Comparison of ENCODE assay signal across 9 mouse cellular contexts in the genomic region with DNA sequence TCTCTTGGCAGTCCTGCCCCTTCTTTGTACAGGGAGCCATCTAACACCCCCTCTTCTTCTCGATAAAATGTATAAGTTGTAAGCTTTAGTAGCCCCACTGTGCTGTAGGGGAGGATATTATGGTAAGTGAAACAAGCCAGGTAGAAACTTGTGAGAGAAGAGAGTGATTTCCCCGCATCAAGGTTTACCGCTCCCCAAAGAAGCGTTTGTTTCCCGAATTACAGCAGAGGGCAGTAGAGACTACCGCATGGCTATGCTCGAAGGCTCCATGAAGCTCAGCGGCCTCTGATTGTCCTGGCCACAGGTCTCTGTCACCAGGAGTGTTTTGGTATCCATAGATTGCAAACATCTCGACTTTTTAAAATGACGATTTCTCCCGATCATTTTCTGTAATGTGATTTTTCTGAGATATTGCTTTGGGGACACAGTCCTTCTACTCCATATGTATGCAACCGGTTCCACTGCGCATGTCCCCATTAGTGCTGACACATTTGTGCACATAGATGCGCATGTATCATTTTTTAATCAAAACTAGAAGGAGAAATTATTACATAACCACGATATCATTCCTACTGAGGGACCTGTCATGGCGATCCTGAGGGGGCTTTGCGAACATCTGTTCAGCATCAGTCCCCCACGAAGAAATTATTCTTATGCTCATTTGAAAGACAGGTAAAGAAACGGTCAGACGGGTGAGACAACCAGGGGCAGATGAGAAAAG. TPM values are rescaled to one million over a fixed set of nuclear protein-coding genes. Genes with fewer than 3 reads are reported as not detected.
A peak's percentile ranks its signal among the peaks of the same experiment; 100 is the strongest.
DNase-seq lines count a peak whose midpoint lies in the region; ATAC-seq lines count a peak whose summit lies in the region.
"Had no signal": no experiment of that assay in that cellular context is flagged by ENCODE, and none has a peak within 500 bp of the region (broad histone marks: within the 10 kb centered on the region; RNA-seq: fewer than 3 reads in every experiment).

No protein-coding gene starts in this region.

- no peak overlapping the region for H3K4me2 ChIP-seq in intestine, embryonic 14.5 days (ENCODE audit: low read length)
- no peak overlapping the region for H3K4me2 ChIP-seq in intestine, embryonic 15.5 days (replicated peaks)
- H3K4me2 ChIP-seq in neural tube, embryonic 13.5 days, result no peak overlapping the region

- intact Hi-C loops in heart, postnatal 10 days (cut with DNase I), result loop anchor here (1.0 to 2.0 kb wide), 4 partner anchors 119 to 544 kb away; no protein-coding TSS in a partner anchor

- H3K27ac ChIP-seq in intestine, embryonic 14.5 days (ENCODE audit: low read depth), result no peak overlapping the region
- H3K27ac ChIP-seq in intestine, embryonic 15.5 days, result no peak overlapping the region
- H3K27ac ChIP-seq in limb, embryonic 10.5 days, result no peak overlapping the region
- H3K27ac ChIP-seq in neural tube, embryonic 13.5 days (replicated peaks), result no peak overlapping the region

- peaks cover 6% of the 10 kb centered on the region; the same call in 1 of the 2 replicates for H3K4me1 ChIP-seq in intestine, embryonic 14.5 days (replicated peaks; ENCODE audit: control insufficient read depth, insufficient read depth, low read length)
- no peaks in the 10 kb centered on the region for H3K4me1 ChIP-seq in intestine, embryonic 15.5 days (replicated peaks)
- H3K4me1 ChIP-seq in limb, embryonic 10.5 days, result peaks cover 15% of the 10 kb centered on the region
- peaks cover 23% of the 10 kb centered on the region for H3K4me1 ChIP-seq in neural tube, embryonic 13.5 days (replicated peaks)

- ATAC-seq in intestine, embryonic 14.5 days (replicated peaks; ENCODE audit: low FRiP score, low TSS enrichment, low read depth), result no peak; the same call in 1 of the 2 replicates
- ATAC-seq in intestine, embryonic 15.5 days, result no peak
- peak; percentile 68 for ATAC-seq in neural tube, embryonic 13.5 days (ENCODE audit: low read depth)

- 34% methylated on average over 20 of the region's 20 CpGs for WGBS in intestine, embryonic 14.5 days
- 31% methylated on average over 20 of the region's 20 CpGs for WGBS in intestine, embryonic 15.5 days
- WGBS in limb, embryonic 10.5 days, result 32% methylated on average over 20 of the region's 20 CpGs
- WGBS in neural tube, embryonic 13.5 days, result 29% methylated on average over 20 of the region's 20 CpGs

- H3K9me3 ChIP-seq in intestine, embryonic 14.5 days (ENCODE audit: control insufficient read depth, low read length), result no peaks in the 10 kb centered on the region
- H3K9me3 ChIP-seq in intestine, embryonic 15.5 days, result no peaks in the 10 kb centered on the region
- no peaks in the 10 kb centered on the region for H3K9me3 ChIP-seq in limb, embryonic 10.5 days (replicated peaks)
- H3K9me3 ChIP-seq in neural tube, embryonic 13.5 days, result no peaks in the 10 kb centered on the region

- no peaks in the 10 kb centered on the region for H3K36me3 ChIP-seq in intestine, embryonic 14.5 days (ENCODE audit: control insufficient read depth, insufficient read depth, low read length)
- H3K36me3 ChIP-seq in intestine, embryonic 15.5 days, result no peaks in the 10 kb centered on the region
- no peaks in the 10 kb centered on the region for H3K36me3 ChIP-seq in limb, embryonic 10.5 days
- H3K36me3 ChIP-seq in neural tube, embryonic 13.5 days, result no peaks in the 10 kb centered on the region

- peak; percentile 68 for DNase-seq in intestine, embryonic 14.5 days (ENCODE audit: low spot score)
- peak; percentile 76 for DNase-seq in ES-CJ7 (ENCODE audit: low read depth, low spot score)
- DNase-seq in cerebellum, adult 9-10 months, result peak; percentile 69
- peak; percentile 56 to 68 for DNase-seq in heart, postnatal 10 days
- DNase-seq in limb, embryonic 10.5 days (ENCODE audit: low spot score), result peak; percentile 63
- DNase-seq in c-Kit-positive CD71-positive TER-119-positive erythroid progenitor cells, embryonic 14.5 days (ENCODE audit: low spot score), result no peak

- no peak overlapping the region for H3K4me3 ChIP-seq in intestine, embryonic 14.5 days (ENCODE audit: low read depth, low read length)
- H3K4me3 ChIP-seq in intestine, embryonic 15.5 days (replicated peaks), result no peak overlapping the region
- no peak overlapping the region for H3K4me3 ChIP-seq in limb, embryonic 10.5 days
- H3K4me3 ChIP-seq in neural tube, embryonic 13.5 days, result no peak overlapping the region
- H3K4me3 ChIP-seq: myocyte had no signal

- no peak overlapping the region for H3K9ac ChIP-seq in intestine, embryonic 14.5 days (ENCODE audit: low read length)
- no peak overlapping the region for H3K9ac ChIP-seq in intestine, embryonic 15.5 days
- H3K9ac ChIP-seq in neural tube, embryonic 13.5 days, result no peak overlapping the region

- H3K27me3 ChIP-seq in intestine, embryonic 14.5 days (replicated peaks; ENCODE audit: control insufficient read depth, insufficient read depth, low read length), result peaks cover 24% of the 10 kb centered on the region
- peaks cover 20% of the 10 kb centered on the region for H3K27me3 ChIP-seq in intestine, embryonic 15.5 days (replicated peaks)
- H3K27me3 ChIP-seq in limb, embryonic 10.5 days (ENCODE audit: low read depth, poor library complexity, severe bottlenecking), result peaks cover 64% of the 10 kb centered on the region
- H3K27me3 ChIP-seq in neural tube, embryonic 13.5 days, result peaks cover 32% of the 10 kb centered on the region

RNA-seq across cellular contexts. Expression of a gene that starts 13.7 kb away (rescaled TPM):
- 1,263 and 1,282 TPM in 2 replicates for polyA plus RNA-seq in intestine, embryonic 14.5 days (2014; fragmentation: Nextera tagmentation; extraction: Ambion mirVana)
- polyA plus RNA-seq in intestine, embryonic 15.5 days (2015; fragmentation: Nextera tagmentation; extraction: Ambion mirVana), result 950 and 1,035 TPM in 2 replicates
- total RNA-seq in heart, postnatal 10 days (2021), result 100 to 1,000 TPM; 202 to 225 TPM
- polyA plus RNA-seq in limb, embryonic 10.5 days (2016; fragmentation: Nextera tagmentation; extraction: Ambion mirVana), result 1,479 and 1,796 TPM in 2 replicates
- polyA plus RNA-seq in neural tube, embryonic 13.5 days (2015; fragmentation: Nextera tagmentation; extraction: Ambion mirVana), result 495 and 526 TPM in 2 replicates

RNA-seq across cellular contexts. Expression of a gene that starts 26.7 kb away (rescaled TPM):
- 0.15 and 0.19 TPM in 2 replicates for polyA plus RNA-seq in intestine, embryonic 14.5 days (2014; fragmentation: Nextera tagmentation; extraction: Ambion mirVana)
- polyA plus RNA-seq in intestine, embryonic 15.5 days (2015; fragmentation: Nextera tagmentation; extraction: Ambion mirVana), result 0.21 and 0.26 TPM in 2 replicates
- total RNA-seq in heart, postnatal 10 days (2021), result not detected
- polyA plus RNA-seq in limb, embryonic 10.5 days (2016; fragmentation: Nextera tagmentation; extraction: Ambion mirVana), result not detected in 2 replicates
- 53.2 and 55.7 TPM in 2 replicates for polyA plus RNA-seq in neural tube, embryonic 13.5 days (2015; fragmentation: Nextera tagmentation; extraction: Ambion mirVana)
- polyA plus RNA-seq: myocyte had no signal

RNA-seq across cellular contexts. Expression of a gene that starts 29.5 kb away (rescaled TPM):
- 1.5 and 2.1 TPM in 2 replicates for polyA plus RNA-seq in intestine, embryonic 14.5 days (2014; fragmentation: Nextera tagmentation; extraction: Ambion mirVana)
- 1.9 and 2.4 TPM in 2 replicates for polyA plus RNA-seq in intestine, embryonic 15.5 days (2015; fragmentation: Nextera tagmentation; extraction: Ambion mirVana)
- total RNA-seq in heart, postnatal 10 days (2021), result 1 to 10 TPM; 6.1 to 7.3 TPM
- polyA plus RNA-seq in limb, embryonic 10.5 days (2016; fragmentation: Nextera tagmentation; extraction: Ambion mirVana), result 1.7 and 5.7 TPM in 2 replicates
- polyA plus RNA-seq in neural tube, embryonic 13.5 days (2015; fragmentation: Nextera tagmentation; extraction: Ambion mirVana), result 10.1 and 10.8 TPM in 2 replicates

Comparison
In these comparisons a context has a peak if more than half of its experiments do, and no peak if none do; other contexts are left out.
1. RNA of a gene that starts 26.7 kb away (polyA plus RNA-seq): 53.2 to 55.7 TPM in neural tube, embryonic 13.5 days; 0.21 to 0.26 TPM in intestine, embryonic 15.5 days, 0.15 to 0.19 TPM in intestine, embryonic 14.5 days and not detected in limb, embryonic 10.5 days; every median in the first group is over 10 times any median in the second.